Mouse (Mus musculus): ENCODE measurements at regions not wholly inside any gene's neighbourhood (a gene's known extent, or its start where the extent isn't known, plus 50 kb on each side); places are given as distances from the start of the nearest gene placed in this dataset.

DNA sequence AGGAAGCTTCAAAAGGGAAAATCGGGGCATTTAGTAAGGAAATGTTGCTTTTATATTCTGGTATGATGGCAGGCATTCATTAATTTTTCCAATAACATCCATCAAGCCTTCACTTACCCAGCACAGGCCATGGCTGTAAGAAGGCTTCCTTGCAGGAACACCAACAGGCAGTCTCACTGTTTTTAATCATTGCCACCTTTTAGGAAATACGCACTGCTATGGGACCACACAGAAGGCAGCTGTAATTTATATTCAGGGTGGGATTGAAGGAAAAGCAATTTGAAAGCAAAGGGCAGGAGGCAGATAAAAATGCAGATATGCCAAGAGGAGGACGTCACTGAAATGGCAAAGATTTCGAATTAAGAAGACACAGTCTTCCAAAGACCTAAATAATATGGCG, 937.8 kb downstream of the Adgrl2 start:
- intact Hi-C loops (cut with DNase I): no loop called here
- no peak for DNase-seq (ENCODE audit: low spot score in 2 of 2)

- no peak for DNase-seq (ENCODE audit: low spot score in 2 of 2)
- intact Hi-C loops (cut with DNase I): no loop called here
These were observed 942.1 kb downstream of the Adgrl2 start for GRCm38 (mm10) chr3:148048247-148048646.

DNA sequence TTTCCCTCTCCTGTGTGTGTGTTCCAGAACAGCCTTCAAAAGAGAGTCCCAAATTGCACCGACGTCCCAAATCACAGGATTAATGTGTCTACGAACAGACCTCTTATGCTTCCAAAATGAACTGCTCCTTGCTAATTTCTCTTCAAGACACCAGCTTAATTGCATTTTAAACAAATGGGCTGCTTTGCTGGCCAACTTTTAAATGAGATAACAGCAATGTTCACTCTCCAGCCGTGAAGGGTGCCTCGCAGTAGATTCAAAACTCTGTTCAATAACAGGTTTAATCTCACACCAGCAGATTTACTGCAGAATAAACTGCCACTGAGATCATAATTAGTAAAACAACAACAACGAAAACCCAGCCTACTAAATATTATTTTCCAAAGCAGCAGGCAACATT, 957.8 kb downstream of the Adgrl2 start:
- DNase-seq (ENCODE audit: low spot score in 2 of 2): no peak
- intact Hi-C loops (cut with DNase I): no loop called here

- DNase-seq (ENCODE audit: low spot score in 2 of 2): no peak
- intact Hi-C loops (cut with DNase I): no loop called here
These were observed 984.5 kb downstream of the Adgrl2 start for GRCm38 (mm10) chr3:148005831-148006230.

- intact Hi-C loops (cut with DNase I): no loop called here
- DNase-seq (ENCODE audit: low spot score in 2 of 2): no peak
These were observed 986.3 kb downstream of the Adgrl2 start for GRCm38 (mm10) chr3:148004006-148004405.

DNA sequence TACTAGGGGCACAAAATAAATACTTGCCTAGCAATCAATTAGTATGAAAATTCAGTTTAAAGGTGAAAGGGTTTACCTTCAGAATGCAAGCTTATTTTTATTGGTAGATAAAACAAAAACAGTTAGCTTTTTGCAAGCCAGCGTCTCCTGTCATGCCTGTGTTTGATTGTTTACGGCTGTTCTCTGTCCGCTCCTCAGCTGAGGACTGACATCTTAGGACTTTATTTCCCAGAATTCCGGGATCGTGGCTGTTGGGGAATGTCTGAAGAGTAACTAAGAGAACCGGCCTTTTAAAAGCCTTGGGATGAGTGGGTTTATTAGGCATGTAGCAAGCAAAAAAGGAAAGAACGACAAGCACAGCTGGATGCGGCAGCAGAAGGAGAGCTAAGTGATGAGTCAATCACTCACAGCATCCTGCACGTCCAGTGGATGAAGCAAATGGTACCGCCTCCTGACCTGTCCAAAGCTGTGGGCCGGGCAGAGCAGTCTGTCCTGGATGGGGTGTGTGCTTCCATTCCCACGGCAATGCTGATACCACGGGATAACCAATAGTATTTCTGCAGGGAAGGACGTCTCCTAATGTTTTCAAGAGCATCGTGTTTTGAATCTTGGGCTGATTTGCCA, 990.9 kb downstream of the Adgrl2 start:
- no peak for DNase-seq (ENCODE audit: low spot score in 2 of 2)

GRCm38 (mm10) chr3:147991738-147992137, 998.6 kb downstream of the Adgrl2 start:
- intact Hi-C loops (cut with DNase I): no loop called here
- DNase-seq (ENCODE audit: low spot score in 2 of 2): no peak

More for the DNA sequence above, 990.9 kb downstream of the Adgrl2 start:
- intact Hi-C loops (cut with DNase I): no loop called here

DNA sequence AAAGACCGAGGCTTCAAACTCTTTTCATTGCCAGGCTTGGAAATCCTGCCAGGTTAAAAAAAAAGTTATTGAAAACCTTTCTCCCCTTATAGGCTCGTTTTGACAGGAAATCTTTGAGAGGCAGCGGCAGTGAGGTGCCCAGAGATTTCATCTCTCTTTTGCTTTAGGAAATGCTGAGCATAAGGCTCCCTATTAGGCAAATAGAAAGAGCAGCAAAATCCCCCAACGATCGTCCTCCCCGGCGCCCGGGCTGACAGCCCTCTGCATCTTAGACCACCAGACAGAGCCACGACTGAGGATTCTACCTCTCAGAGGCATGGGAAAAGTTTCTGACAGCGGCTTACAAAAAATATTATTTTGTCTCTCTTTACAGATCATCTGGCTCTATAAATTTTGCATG, 999.5 kb downstream of the Adgrl2 start:
- DNase-seq (ENCODE audit: low spot score in 2 of 2): no peak
- intact Hi-C loops (cut with DNase I): no loop called here

DNA sequence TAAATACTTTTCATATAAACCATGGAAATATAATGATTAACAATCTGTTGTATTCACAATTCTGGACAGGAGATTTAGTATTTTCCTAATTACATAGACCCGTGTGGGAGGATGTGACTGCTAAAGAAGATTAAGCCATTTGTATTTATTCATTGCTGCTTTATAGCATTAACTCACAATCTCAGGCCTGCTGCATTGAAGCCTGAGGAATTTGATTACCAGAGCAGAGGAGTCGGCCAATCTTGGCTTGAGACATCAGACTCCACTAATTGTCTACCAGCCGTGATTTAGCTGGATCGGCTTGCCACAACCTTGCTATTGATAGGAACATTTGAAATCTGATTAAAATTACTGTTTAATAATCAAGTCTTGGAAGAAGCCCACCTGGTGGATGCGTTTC, 1007.5 kb downstream of the Adgrl2 start:
- no peak for DNase-seq (ENCODE audit: low spot score in 2 of 2)
- intact Hi-C loops (cut with DNase I): no loop called here

DNA sequence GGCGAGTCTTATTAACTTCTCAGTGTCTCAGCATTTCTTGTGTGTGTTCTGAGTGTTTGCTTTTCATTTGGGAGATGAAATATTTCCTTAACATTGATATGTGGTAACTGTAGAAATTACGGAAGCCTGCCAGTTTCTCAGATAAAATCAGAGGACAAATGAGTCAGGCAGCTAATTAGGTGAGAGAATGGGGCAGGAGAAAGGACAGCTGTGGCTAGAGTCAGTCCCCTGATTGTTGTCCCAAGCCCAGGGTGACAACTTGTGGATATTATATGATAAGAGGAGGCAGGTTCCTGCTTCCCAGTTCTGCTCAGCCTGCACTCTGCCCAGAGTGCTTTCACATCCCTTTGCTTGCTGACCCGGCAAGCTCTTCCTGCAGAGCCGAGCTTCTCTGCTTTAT, 1008.7 kb downstream of the Adgrl2 start:
- DNase-seq (ENCODE audit: low spot score in 2 of 2): no peak
- intact Hi-C loops (cut with DNase I): no loop called here

DNA sequence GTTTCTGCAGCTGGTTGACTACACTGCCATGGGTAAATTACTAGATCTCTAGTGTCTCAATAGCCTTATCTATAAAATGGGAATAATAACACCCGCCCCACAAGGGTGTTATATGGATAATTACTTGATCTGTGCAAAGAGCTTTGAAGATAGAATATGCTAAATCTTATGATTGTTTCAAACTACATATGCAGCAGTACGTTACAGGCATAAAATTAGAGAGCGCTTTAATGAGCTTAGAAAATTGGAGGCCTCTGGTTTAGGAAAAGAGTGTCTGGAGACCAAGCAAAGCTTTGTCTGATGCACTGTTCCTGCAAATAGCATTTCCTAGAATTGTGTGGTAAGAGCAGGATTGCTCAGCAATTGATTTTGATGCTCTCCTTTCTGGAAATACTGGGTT, 1013.8 kb downstream of the Adgrl2 start:
- intact Hi-C loops (cut with DNase I): no loop called here
- DNase-seq (ENCODE audit: low spot score in 2 of 2): no peak

- intact Hi-C loops (cut with DNase I): no loop called here
- no peak for DNase-seq (ENCODE audit: low spot score in 2 of 2)
These were observed 1014.3 kb downstream of the Adgrl2 start for GRCm38 (mm10) chr3:147976069-147976468.

DNA sequence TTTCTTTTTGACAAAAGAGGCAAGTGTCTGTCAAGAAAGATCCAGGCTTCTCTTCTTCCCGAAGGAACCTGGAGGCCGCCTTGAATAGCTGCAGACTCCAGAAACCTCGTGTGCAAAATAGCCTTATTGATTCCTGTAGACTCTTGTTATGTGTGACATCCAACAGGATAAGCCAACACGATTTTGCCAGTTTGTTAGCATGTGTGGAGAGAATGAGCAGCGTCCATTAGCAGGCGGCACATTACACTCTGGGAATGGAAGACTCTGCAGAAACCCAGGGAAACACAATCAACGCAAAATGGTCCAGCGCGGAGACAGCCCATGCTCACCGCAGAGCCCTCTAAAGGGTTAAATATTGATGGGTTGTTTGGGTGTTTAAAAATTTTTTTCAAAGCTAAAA, 1014.9 kb downstream of the Adgrl2 start:
- intact Hi-C loops (cut with DNase I): no loop called here
- no peak for DNase-seq (ENCODE audit: low spot score in 2 of 2)

DNA sequence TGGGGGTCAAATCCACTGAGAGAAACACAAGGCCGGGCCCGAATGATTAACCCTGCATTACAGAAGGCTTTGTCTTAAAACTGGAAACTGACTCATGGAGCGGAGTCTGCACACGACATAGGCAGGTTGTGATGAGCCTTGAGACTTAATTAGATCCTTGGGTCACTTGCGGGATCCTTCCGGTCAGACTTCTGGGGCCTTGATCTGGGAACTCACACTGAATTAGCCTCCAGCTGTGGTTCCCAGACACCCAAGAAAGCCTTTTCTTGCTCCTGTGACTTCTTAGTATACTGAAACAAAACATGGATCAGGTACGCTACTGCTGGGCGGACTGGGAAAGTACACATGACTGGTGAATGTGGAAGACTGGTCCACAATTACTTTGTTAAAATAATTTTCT, 1015.8 kb downstream of the Adgrl2 start:
- intact Hi-C loops (cut with DNase I): no loop called here
- no peak for DNase-seq (ENCODE audit: low spot score in 2 of 2)

- no peak for DNase-seq (ENCODE audit: low spot score in 2 of 2)
- intact Hi-C loops (cut with DNase I): no loop called here
These were observed 1022.1 kb downstream of the Adgrl2 start for GRCm38 (mm10) chr3:147968271-147968670.

GRCm38 (mm10) chr3:147967866-147968265, 1022.5 kb downstream of the Adgrl2 start:
- no peak for DNase-seq (ENCODE audit: low spot score in 2 of 2)
- intact Hi-C loops (cut with DNase I): no loop called here

DNA sequence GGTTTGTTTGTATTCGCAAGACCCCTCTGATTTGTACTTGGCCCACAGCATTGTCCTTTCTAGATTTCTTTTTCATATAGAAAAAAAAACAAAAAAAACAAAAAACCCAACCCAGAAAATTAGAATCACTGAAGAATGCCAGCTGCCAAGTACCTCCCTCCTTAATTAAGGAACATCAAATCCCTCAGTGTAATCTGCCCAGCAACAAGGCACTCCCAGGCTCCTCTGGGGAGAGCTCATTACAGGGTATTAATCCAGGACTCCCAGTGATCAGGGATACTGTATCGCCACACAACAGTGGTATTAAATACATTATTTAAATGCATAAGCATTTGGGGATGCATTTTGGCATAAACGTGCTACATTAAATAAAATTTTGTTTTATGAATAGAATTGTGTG, 1023.1 kb downstream of the Adgrl2 start:
- intact Hi-C loops (cut with DNase I): no loop called here
- DNase-seq (ENCODE audit: low spot score in 2 of 2): no peak

GRCm38 (mm10) chr3:147966827-147967226, 1023.5 kb downstream of the Adgrl2 start:
- no peak for DNase-seq (ENCODE audit: low spot score in 2 of 2)
- intact Hi-C loops (cut with DNase I): no loop called here

DNA sequence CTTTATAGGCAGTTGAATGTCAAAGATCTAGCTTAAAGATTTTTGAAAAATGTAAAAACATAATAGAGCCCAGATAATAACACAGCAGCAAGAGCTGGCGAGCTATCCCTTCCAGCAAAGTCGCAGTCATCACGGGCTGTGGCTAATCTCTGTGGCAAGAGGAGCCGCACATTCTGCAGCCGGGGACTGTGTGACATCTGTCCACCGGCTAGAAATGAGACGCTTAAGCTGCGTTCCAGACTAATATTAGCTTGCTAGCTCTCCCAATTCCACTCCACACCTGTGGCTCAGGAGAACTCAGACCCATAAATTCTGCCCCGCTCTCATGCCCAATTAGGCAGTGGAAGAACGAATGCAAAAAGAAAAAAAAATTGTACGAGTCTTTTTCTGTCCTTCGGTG, 1024.0 kb downstream of the Adgrl2 start:
- no peak for DNase-seq (ENCODE audit: low spot score in 2 of 2)
- intact Hi-C loops (cut with DNase I): no loop called here

DNA sequence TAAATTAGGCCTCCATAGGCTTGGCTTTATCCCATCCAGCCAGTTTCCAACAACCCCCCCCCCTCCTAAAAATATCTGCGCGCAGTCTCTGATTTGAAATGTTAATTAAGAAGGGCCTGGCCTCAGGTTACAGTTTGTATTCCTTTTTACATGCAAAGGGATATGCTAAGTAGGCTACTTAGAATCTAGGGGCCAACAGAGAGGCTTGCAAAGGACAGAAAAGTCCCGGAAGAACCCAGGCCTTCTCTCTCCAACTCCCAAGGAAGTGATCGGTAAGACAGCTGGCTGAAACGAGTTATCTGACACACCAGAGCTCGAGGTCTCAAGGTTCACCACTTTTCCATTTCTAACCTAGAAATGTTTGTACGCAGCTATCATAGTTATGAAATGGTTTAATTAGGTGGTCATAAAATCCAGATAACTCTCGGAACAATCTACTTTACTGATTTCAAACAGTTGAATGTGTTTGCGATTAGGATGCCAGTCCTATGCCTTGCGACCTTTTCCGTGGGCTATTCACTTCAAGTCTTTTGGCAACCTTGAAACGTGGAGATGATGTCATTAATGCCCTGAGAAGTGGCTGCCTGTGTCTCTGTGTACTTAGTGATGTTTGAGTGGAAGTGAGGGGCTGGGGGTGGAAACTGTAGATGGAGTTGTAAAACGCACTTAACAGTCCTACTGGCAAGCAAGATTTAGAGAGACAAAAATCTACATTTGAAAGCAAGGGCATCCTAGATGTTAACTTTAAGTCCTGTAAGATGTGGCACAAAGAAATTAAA, 1026.5 kb downstream of the Adgrl2 start:
- intact Hi-C loops (cut with DNase I): no loop called here
- no peak for DNase-seq (ENCODE audit: low spot score in 2 of 2)

- DNase-seq (ENCODE audit: low spot score in 2 of 2): no peak
- intact Hi-C loops (cut with DNase I): no loop called here
These were observed 1042.2 kb downstream of the Adgrl2 start for GRCm38 (mm10) chr3:147948041-147948592.
